Mouse (Mus musculus): ENCODE data around the gene Mettl13. TPM values are rescaled to one million over a fixed set of nuclear protein-coding genes. Genes with fewer than 3 reads are reported as not detected.

Mettl13 gene
- polyA plus RNA-seq (2014; fragmentation: Nextera tagmentation; extraction: Ambion mirVana), result 16.6 and 18.1 TPM in 2 replicates

GRCm38 (mm10) chr1:162548016-162548916, at the start of gene Mettl13:
TSS of gene Mettl13 (minus strand) at chr1:162548551.
- Histone ChIP-seq H3K4me3 (ENCODE audit: low read depth, low read length) (peak within 1 kb of the TSS; percentile 62), H3K9me3 (ENCODE audit: control insufficient read depth, low read length) (no peaks in the 10 kb centered on the region), H3K36me3 (ENCODE audit: control insufficient read depth, insufficient read depth, low read length) (peaks cover 31% of the 10 kb centered on the region), H3K4me2 (ENCODE audit: low read length) (peak within 1 kb of the TSS; percentile 95), H3K4me1 (replicated peaks; ENCODE audit: control insufficient read depth, insufficient read depth, low read length) (peaks cover 12% of the 10 kb centered on the region; the same call in 1 of the 2 replicates), H3K9ac (ENCODE audit: low read length) (peak within 1 kb of the TSS; percentile 75), H3K27ac (ENCODE audit: low read depth) (peak within 1 kb of the TSS; percentile 36), H3K27me3 (replicated peaks; ENCODE audit: control insufficient read depth, insufficient read depth, low read length) (no peaks in the 10 kb centered on the region)
- ATAC-seq (replicated peaks; ENCODE audit: low FRiP score, low TSS enrichment, low read depth), result peak; percentile 98
- under 1% methylated on average over 52 of the region's 52 CpGs for WGBS
- DNase-seq (ENCODE audit: low spot score), result peak; percentile 90

- H3K27ac ChIP-seq (ENCODE audit: low read depth), result no peak overlapping the region
- 59% methylated on average over 3 of the region's 3 CpGs for WGBS
- H3K27me3 ChIP-seq (replicated peaks; ENCODE audit: control insufficient read depth, insufficient read depth, low read length), result no peaks in the 10 kb centered on the region
- no peak for ATAC-seq (replicated peaks; ENCODE audit: low FRiP score, low TSS enrichment, low read depth)
- no peaks in the 10 kb centered on the region for H3K4me1 ChIP-seq (replicated peaks; ENCODE audit: control insufficient read depth, insufficient read depth, low read length)
- no peak overlapping the region for H3K4me3 ChIP-seq (ENCODE audit: low read depth, low read length)
- H3K9ac ChIP-seq (ENCODE audit: low read length), result no peak overlapping the region
- H3K36me3 ChIP-seq (ENCODE audit: control insufficient read depth, insufficient read depth, low read length), result peaks cover 36% of the 10 kb centered on the region
- H3K9me3 ChIP-seq (ENCODE audit: control insufficient read depth, low read length), result no peaks in the 10 kb centered on the region
- H3K4me2 ChIP-seq (ENCODE audit: low read length), result no peak overlapping the region
- DNase-seq (ENCODE audit: low spot score), result no peak
Observed at GRCm38 (mm10) chr1:162597379-162598102, 49.2 kb upstream of the Mettl13 start.

GRCm38 (mm10) chr1:162590415-162590997, 42.2 kb upstream of the Mettl13 start:
- peaks cover 8% of the 10 kb centered on the region; the same call in 1 of the 2 replicates for H3K4me1 ChIP-seq (replicated peaks; ENCODE audit: control insufficient read depth, insufficient read depth, low read length)
- no peak overlapping the region for H3K9ac ChIP-seq (ENCODE audit: low read length)
- no peak overlapping the region for H3K4me2 ChIP-seq (ENCODE audit: low read length)
- H3K27ac ChIP-seq (ENCODE audit: low read depth), result no peak overlapping the region
- no peaks in the 10 kb centered on the region for H3K27me3 ChIP-seq (replicated peaks; ENCODE audit: control insufficient read depth, insufficient read depth, low read length)
- no peaks in the 10 kb centered on the region for H3K9me3 ChIP-seq (ENCODE audit: control insufficient read depth, low read length)
- 73% methylated on average over 8 of the region's 8 CpGs for WGBS
- no peak for DNase-seq (ENCODE audit: low spot score)
- no peak overlapping the region for H3K4me3 ChIP-seq (ENCODE audit: low read depth, low read length)
- no peak for ATAC-seq (replicated peaks; ENCODE audit: low FRiP score, low TSS enrichment, low read depth)
- H3K36me3 ChIP-seq (ENCODE audit: control insufficient read depth, insufficient read depth, low read length), result peaks cover 18% of the 10 kb centered on the region

GRCm38 (mm10) chr1:162589443-162589842, 41.1 kb upstream of the Mettl13 start:
- ATAC-seq (replicated peaks; ENCODE audit: low FRiP score, low TSS enrichment, low read depth) (peak; percentile 55; the same call in 1 of the 2 replicates), DNase-seq (ENCODE audit: low spot score) (no peak)
- Histone ChIP-seq H3K27ac (ENCODE audit: low read depth) (no peak overlapping the region), H3K36me3 (ENCODE audit: control insufficient read depth, insufficient read depth, low read length) (peaks cover 24% of the 10 kb centered on the region), H3K4me3 (ENCODE audit: low read depth, low read length) (no peak overlapping the region), H3K9ac (ENCODE audit: low read length) (no peak overlapping the region), H3K9me3 (ENCODE audit: control insufficient read depth, low read length) (no peaks in the 10 kb centered on the region), H3K4me2 (ENCODE audit: low read length) (no peak overlapping the region), H3K27me3 (replicated peaks; ENCODE audit: control insufficient read depth, insufficient read depth, low read length) (no peaks in the 10 kb centered on the region), H3K4me1 (replicated peaks; ENCODE audit: control insufficient read depth, insufficient read depth, low read length) (peaks cover 8% of the 10 kb centered on the region; the same call in 1 of the 2 replicates)
- WGBS, result 21% methylated on average over 9 of the region's 9 CpGs

GRCm38 (mm10) chr1:162588606-162589005, 40.3 kb upstream of the Mettl13 start:
- H3K4me3 ChIP-seq (ENCODE audit: low read depth, low read length), result no peak overlapping the region
- H3K4me1 ChIP-seq (replicated peaks; ENCODE audit: control insufficient read depth, insufficient read depth, low read length), result peaks cover 8% of the 10 kb centered on the region; the same call in 1 of the 2 replicates
- no peaks in the 10 kb centered on the region for H3K27me3 ChIP-seq (replicated peaks; ENCODE audit: control insufficient read depth, insufficient read depth, low read length)
- 51% methylated on average over 3 of the region's 3 CpGs for WGBS
- peak overlapping the region; percentile 27; the same call in 1 of the 2 replicates for H3K27ac ChIP-seq (ENCODE audit: low read depth)
- no peak overlapping the region for H3K9ac ChIP-seq (ENCODE audit: low read length)
- H3K9me3 ChIP-seq (ENCODE audit: control insufficient read depth, low read length), result no peaks in the 10 kb centered on the region
- H3K4me2 ChIP-seq (ENCODE audit: low read length), result peak overlapping the region; percentile 5; the same call in 1 of the 2 replicates
- DNase-seq (ENCODE audit: low spot score) (no peak), ATAC-seq (replicated peaks; ENCODE audit: low FRiP score, low TSS enrichment, low read depth) (no peak)
- H3K36me3 ChIP-seq (ENCODE audit: control insufficient read depth, insufficient read depth, low read length), result peaks cover 31% of the 10 kb centered on the region

GRCm38 (mm10) chr1:162586282-162586681, 37.9 kb upstream of the Mettl13 start:
- no peak overlapping the region for H3K27ac ChIP-seq (ENCODE audit: low read depth)
- H3K4me2 ChIP-seq (ENCODE audit: low read length), result no peak overlapping the region
- WGBS, result 57% methylated on average over 4 of the region's 4 CpGs
- ATAC-seq (replicated peaks; ENCODE audit: low FRiP score, low TSS enrichment, low read depth), result no peak
- no peak overlapping the region for H3K9ac ChIP-seq (ENCODE audit: low read length)
- H3K27me3 ChIP-seq (replicated peaks; ENCODE audit: control insufficient read depth, insufficient read depth, low read length), result no peaks in the 10 kb centered on the region
- DNase-seq (ENCODE audit: low spot score), result no peak
- H3K4me1 ChIP-seq (replicated peaks; ENCODE audit: control insufficient read depth, insufficient read depth, low read length), result peaks cover 8% of the 10 kb centered on the region; the same call in 1 of the 2 replicates
- H3K4me3 ChIP-seq (ENCODE audit: low read depth, low read length), result no peak overlapping the region
- peaks cover 38% of the 10 kb centered on the region for H3K36me3 ChIP-seq (ENCODE audit: control insufficient read depth, insufficient read depth, low read length)
- H3K9me3 ChIP-seq (ENCODE audit: control insufficient read depth, low read length), result no peaks in the 10 kb centered on the region

GRCm38 (mm10) chr1:162582884-162583283, 34.5 kb upstream of the Mettl13 start:
- DNase-seq (ENCODE audit: low spot score) (no peak), ATAC-seq (replicated peaks; ENCODE audit: low FRiP score, low TSS enrichment, low read depth) (no peak)
- no peak overlapping the region for H3K4me3 ChIP-seq (ENCODE audit: low read depth, low read length)
- WGBS, result 77% methylated on average over 2 of the region's 2 CpGs
- peaks cover 59% of the 10 kb centered on the region for H3K36me3 ChIP-seq (ENCODE audit: control insufficient read depth, insufficient read depth, low read length)
- no peak overlapping the region for H3K4me2 ChIP-seq (ENCODE audit: low read length)
- H3K27ac ChIP-seq (ENCODE audit: low read depth), result no peak overlapping the region
- H3K9me3 ChIP-seq (ENCODE audit: control insufficient read depth, low read length), result no peaks in the 10 kb centered on the region
- no peak overlapping the region for H3K9ac ChIP-seq (ENCODE audit: low read length)
- H3K27me3 ChIP-seq (replicated peaks; ENCODE audit: control insufficient read depth, insufficient read depth, low read length), result no peaks in the 10 kb centered on the region
- H3K4me1 ChIP-seq (replicated peaks; ENCODE audit: control insufficient read depth, insufficient read depth, low read length), result no peaks in the 10 kb centered on the region; the same call in 1 of the 2 replicates

GRCm38 (mm10) chr1:162575098-162575497, 26.7 kb upstream of the Mettl13 start:
- H3K27me3 ChIP-seq (replicated peaks; ENCODE audit: control insufficient read depth, insufficient read depth, low read length), result no peaks in the 10 kb centered on the region
- no peak for DNase-seq (ENCODE audit: low spot score)
- 98% methylated on average over 3 of the region's 3 CpGs for WGBS
- H3K9ac ChIP-seq (ENCODE audit: low read length), result no peak overlapping the region
- no peak for ATAC-seq (replicated peaks; ENCODE audit: low FRiP score, low TSS enrichment, low read depth)
- H3K9me3 ChIP-seq (ENCODE audit: control insufficient read depth, low read length), result peaks cover 6% of the 10 kb centered on the region; the same call in 1 of the 2 replicates
- no peak overlapping the region for H3K4me2 ChIP-seq (ENCODE audit: low read length)
- 0 out of 2 replicates have a peak, but pooled peaks cover 5% of the 10 kb centered on the region for H3K4me1 ChIP-seq (replicated peaks; ENCODE audit: control insufficient read depth, insufficient read depth, low read length)
- peaks cover 53% of the 10 kb centered on the region for H3K36me3 ChIP-seq (ENCODE audit: control insufficient read depth, insufficient read depth, low read length)
- no peak overlapping the region for H3K4me3 ChIP-seq (ENCODE audit: low read depth, low read length)
- no peak overlapping the region for H3K27ac ChIP-seq (ENCODE audit: low read depth)

All from intestine, embryonic 14.5 days (tissue).